Mouse (Mus musculus): ENCODE results near the gene Trim17. TPM values are rescaled to one million over a fixed set of nuclear protein-coding genes. Genes with fewer than 3 reads are reported as not detected.
A peak's percentile ranks its signal among the peaks of the same experiment; 100 is the strongest.

Gene Trim17
- 0.22 TPM for polyA plus RNA-seq (2012; fragmentation: generic; extraction: Trizol)
- long read RNA-seq, experiment 1, result 0 reads
- long read RNA-seq, experiment 2, result 0 reads

DNA sequence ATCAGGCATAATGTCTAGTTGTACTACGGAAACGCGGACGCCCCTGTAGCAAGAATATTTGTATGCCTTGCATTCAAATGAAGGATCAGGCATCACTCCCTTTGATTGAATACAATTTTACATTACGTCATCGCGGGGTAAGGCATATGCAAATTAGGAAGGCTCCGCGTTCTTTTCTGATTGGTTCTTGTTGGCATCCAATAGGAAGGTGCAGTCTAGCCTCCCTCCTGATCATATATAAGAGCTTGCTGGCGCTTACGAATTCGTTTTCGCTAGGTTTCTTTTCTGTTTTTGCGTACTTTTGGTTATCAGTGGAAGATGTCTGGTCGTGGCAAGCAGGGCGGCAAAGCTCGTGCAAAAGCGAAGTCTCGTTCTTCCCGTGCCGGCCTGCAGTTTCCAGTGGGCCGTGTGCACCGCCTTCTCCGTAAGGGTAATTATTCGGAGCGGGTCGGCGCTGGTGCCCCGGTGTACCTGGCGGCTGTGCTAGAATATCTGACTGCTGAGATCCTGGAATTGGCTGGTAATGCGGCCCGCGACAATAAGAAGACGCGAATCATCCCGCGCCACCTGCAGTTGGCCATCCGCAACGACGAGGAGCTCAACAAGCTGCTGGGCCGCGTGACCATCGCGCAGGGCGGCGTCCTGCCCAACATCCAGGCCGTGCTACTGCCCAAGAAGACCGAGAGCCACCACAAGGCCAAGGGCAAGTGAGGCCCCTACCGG is at the start of gene Trim17, which contains the start of gene Hist3h2a:
TSS of gene Trim17 (plus strand) at position 266 of the 723 bp plus-strand sequence.
TSS of gene Hist3h2a (plus strand) at position 266 of the 723 bp plus-strand sequence.
- Histone ChIP-seq H3K79me2 (ENCODE audit: control insufficient read depth, insufficient read depth) (peaks cover 29% of the 10 kb centered on the region), H3K27me3 (ENCODE audit: control insufficient read depth, insufficient read depth, insufficient read length) (peaks cover 4% of the 10 kb centered on the region), H3K4me3 (ENCODE audit: insufficient read depth, poor library complexity, severe bottlenecking) (peak within 1 kb of the TSS; percentile 57), H3K79me3 (ENCODE audit: low read depth) (peaks cover 17% of the 10 kb centered on the region), H3K36me3 (ENCODE audit: control insufficient read depth, insufficient read depth) (peaks cover 24% of the 10 kb centered on the region), H3ac (ENCODE audit: control insufficient read depth, insufficient read length, low read depth) (peak within 1 kb of the TSS; percentile 87)
- TF ChIP-seq MAX (IDR thresholded peaks at IDR 0.05) (peak; percentile 50), CTCF (IDR thresholded peaks at IDR 0.05; ENCODE audit: control insufficient read depth, insufficient read depth, insufficient read length) (peak; percentile 41), FOSL1 (IDR thresholded peaks at IDR 0.05; ENCODE audit: insufficient read depth, low read length, poor library complexity, severe bottlenecking) (no peak), MYOG (IDR thresholded peaks at IDR 0.05; ENCODE audit: control insufficient read depth, extremely low read depth, insufficient read length) (no peak), CEBPB (IDR thresholded peaks at IDR 0.05; ENCODE audit: low read depth) (peak; percentile 4), MYOD1 (IDR thresholded peaks at IDR 0.05; ENCODE audit: control insufficient read depth, insufficient read length, low read depth) (no peak), USF1 (IDR thresholded peaks at IDR 0.05; ENCODE audit: low read depth) (peak; percentile 59)

DNA sequence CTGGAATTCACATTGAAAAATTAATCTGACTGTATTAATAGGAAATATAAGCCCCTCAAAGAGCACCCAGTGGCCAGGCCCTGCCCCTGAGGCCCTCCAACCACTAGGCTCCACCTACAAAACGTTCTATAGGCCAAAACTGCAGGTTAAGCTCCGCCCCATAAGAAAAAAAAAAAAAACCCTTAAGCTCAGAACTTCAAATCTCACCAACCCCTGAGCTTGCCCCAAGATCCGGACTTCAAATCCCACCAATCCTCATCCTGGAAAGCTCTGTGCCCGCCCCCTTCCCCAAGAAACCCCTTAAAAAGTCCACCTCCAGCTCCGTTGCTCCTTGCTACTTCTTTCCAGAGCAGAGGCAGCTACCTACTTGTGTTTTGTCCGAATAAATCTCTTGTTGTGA is 49.6 kb upstream of the Trim17 start:
- Histone ChIP-seq H3K36me3 (ENCODE audit: control insufficient read depth, insufficient read depth) (peaks cover 7% of the 10 kb centered on the region), H3ac (ENCODE audit: control insufficient read depth, insufficient read length, low read depth) (no peak overlapping the region), H3K79me2 (ENCODE audit: control insufficient read depth, insufficient read depth) (peaks cover 14% of the 10 kb centered on the region), H3K27me3 (ENCODE audit: control insufficient read depth, insufficient read depth, insufficient read length) (no peaks in the 10 kb centered on the region), H3K79me3 (ENCODE audit: low read depth) (no peaks in the 10 kb centered on the region), H3K4me3 (ENCODE audit: insufficient read depth, poor library complexity, severe bottlenecking) (no peak overlapping the region)
- TF ChIP-seq CEBPB (IDR thresholded peaks at IDR 0.05; ENCODE audit: low read depth) (no peak), MAX (IDR thresholded peaks at IDR 0.05) (no peak), MYOG (IDR thresholded peaks at IDR 0.05; ENCODE audit: control insufficient read depth, extremely low read depth, insufficient read length) (no peak), FOSL1 (IDR thresholded peaks at IDR 0.05; ENCODE audit: insufficient read depth, low read length, poor library complexity, severe bottlenecking) (no peak), CTCF (IDR thresholded peaks at IDR 0.05; ENCODE audit: control insufficient read depth, insufficient read depth, insufficient read length) (no peak)

DNA sequence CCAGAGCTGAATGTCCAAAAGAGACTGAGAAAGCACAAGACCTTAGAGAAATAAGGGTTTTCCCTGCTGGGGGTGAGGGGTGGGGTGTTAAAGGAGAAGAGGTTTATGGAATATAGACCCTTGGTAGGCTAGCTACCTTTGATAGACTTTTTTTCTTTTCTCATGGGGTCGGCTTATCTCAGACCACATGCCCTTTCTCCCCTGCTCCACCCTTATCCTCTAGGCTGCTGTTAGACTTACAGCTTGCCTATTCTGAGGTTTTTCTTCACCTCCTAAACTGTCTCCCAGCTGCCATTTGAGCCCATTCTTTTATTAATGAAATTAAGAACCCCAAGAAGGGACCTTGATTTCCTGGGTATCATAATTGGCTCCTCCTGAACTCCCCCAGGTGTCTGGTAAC is 40.7 kb upstream of the Trim17 start:
- H3K36me3 ChIP-seq (ENCODE audit: control insufficient read depth, insufficient read depth), result no peaks in the 10 kb centered on the region
- no peak overlapping the region for H3ac ChIP-seq (ENCODE audit: control insufficient read depth, insufficient read length, low read depth)
- H3K79me3 ChIP-seq (ENCODE audit: low read depth), result no peaks in the 10 kb centered on the region
- TF ChIP-seq MYOG (IDR thresholded peaks at IDR 0.05; ENCODE audit: control insufficient read depth, extremely low read depth, insufficient read length), result no peak
- TF ChIP-seq CTCF (IDR thresholded peaks at IDR 0.05; ENCODE audit: control insufficient read depth, insufficient read depth, insufficient read length), result no peak
- no peak for TF ChIP-seq MAX (IDR thresholded peaks at IDR 0.05)
- TF ChIP-seq FOSL1 (IDR thresholded peaks at IDR 0.05; ENCODE audit: insufficient read depth, low read length, poor library complexity, severe bottlenecking), result no peak
- TF ChIP-seq USF1 (IDR thresholded peaks at IDR 0.05; ENCODE audit: low read depth), result no peak
- TF ChIP-seq MYOD1 (IDR thresholded peaks at IDR 0.05; ENCODE audit: control insufficient read depth, insufficient read length, low read depth), result no peak
- TF ChIP-seq CEBPB (IDR thresholded peaks at IDR 0.05; ENCODE audit: low read depth), result no peak
- no peak overlapping the region for H3K4me3 ChIP-seq (ENCODE audit: insufficient read depth, poor library complexity, severe bottlenecking)
- no peaks in the 10 kb centered on the region for H3K79me2 ChIP-seq (ENCODE audit: control insufficient read depth, insufficient read depth)
- H3K27me3 ChIP-seq (ENCODE audit: control insufficient read depth, insufficient read depth, insufficient read length), result peaks cover 1% of the 10 kb centered on the region

DNA sequence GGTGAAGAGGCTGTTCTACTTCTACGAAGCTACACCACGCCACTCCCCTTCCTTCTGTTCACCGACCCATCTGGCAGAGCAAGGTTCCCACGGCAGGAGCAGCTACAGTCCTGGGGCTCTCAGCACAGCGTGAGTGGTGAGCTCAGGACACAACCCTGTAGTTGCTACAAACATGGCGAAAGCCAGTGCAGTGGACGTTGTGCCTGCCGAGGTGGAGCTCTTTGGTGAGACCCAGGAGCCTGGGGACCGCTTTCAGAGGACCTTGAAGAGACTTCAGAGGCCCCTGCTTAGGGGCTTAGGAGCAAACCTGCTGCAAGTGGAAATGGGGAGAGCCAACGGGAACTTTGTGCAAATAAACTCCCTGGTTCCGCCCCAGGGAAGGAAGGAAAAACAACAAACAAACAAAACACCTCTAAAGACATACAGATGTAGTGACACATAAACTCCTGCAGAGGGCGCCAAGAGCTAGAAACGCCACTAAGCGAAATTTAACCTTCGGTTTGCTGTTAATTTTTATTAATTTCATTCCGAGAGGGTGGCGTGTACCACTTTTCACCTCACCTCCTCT is 39.9 kb upstream of the Trim17 start:
- TF ChIP-seq MYOG (IDR thresholded peaks at IDR 0.05; ENCODE audit: control insufficient read depth, extremely low read depth, insufficient read length) (no peak), MYOD1 (IDR thresholded peaks at IDR 0.05; ENCODE audit: control insufficient read depth, insufficient read length, low read depth) (no peak), USF1 (IDR thresholded peaks at IDR 0.05; ENCODE audit: low read depth) (no peak), FOSL1 (IDR thresholded peaks at IDR 0.05; ENCODE audit: insufficient read depth, low read length, poor library complexity, severe bottlenecking) (no peak), CTCF (IDR thresholded peaks at IDR 0.05; ENCODE audit: control insufficient read depth, insufficient read depth, insufficient read length) (peak; percentile 15), CEBPB (IDR thresholded peaks at IDR 0.05; ENCODE audit: low read depth) (no peak), MAX (IDR thresholded peaks at IDR 0.05) (no peak)
- Histone ChIP-seq H3ac (ENCODE audit: control insufficient read depth, insufficient read length, low read depth) (no peak overlapping the region), H3K36me3 (ENCODE audit: control insufficient read depth, insufficient read depth) (no peaks in the 10 kb centered on the region), H3K4me3 (ENCODE audit: insufficient read depth, poor library complexity, severe bottlenecking) (no peak overlapping the region), H3K27me3 (ENCODE audit: control insufficient read depth, insufficient read depth, insufficient read length) (peaks cover 7% of the 10 kb centered on the region), H3K79me3 (ENCODE audit: low read depth) (no peaks in the 10 kb centered on the region), H3K79me2 (ENCODE audit: control insufficient read depth, insufficient read depth) (no peaks in the 10 kb centered on the region)

DNA sequence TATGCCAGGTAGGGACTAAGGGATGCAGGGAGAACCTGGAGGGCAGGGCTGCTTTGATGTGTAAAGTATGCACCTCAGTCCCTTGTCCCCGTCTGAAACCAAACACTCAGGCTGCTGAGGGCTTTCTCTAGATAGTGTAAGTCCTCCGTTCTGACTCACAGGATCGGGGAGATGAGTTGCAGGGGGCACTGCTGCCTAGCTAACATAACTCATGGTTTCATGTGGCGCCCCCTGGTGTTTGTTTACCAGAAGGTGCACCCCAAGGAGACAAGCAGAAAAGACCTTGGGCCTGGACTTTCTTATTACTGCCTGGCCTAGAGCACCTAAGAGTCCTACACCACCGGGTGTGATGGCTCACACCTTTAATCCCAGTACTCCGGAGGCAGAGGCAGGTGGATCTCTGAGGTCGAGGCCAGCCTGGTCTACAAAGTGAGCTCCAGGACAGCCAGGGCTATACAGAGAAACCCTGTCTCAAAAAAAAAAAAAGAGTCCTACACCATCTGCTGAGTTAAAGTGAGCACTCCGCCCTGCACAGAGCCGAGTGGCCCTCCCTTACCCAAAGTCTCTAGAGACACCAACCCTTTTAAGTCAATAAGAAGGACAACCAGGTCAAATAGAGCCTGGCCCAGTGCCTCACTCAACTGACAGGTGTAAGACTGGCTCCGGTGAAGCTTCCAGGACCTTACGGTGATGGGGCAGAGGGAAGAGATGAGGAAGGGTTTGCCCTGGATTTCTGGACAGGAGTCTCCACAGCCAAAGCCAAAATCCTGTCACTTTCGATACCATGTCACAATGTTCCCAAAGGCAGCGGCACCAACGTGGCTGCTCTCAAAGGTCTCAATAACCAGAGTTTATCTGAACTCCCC is 37.4 kb upstream of the Trim17 start:
- H3K79me2 ChIP-seq (ENCODE audit: control insufficient read depth, insufficient read depth), result no peaks in the 10 kb centered on the region
- no peak overlapping the region for H3K4me3 ChIP-seq (ENCODE audit: insufficient read depth, poor library complexity, severe bottlenecking)
- peaks cover 23% of the 10 kb centered on the region for H3K27me3 ChIP-seq (ENCODE audit: control insufficient read depth, insufficient read depth, insufficient read length)
- H3ac ChIP-seq (ENCODE audit: control insufficient read depth, insufficient read length, low read depth), result no peak overlapping the region
- H3K79me3 ChIP-seq (ENCODE audit: low read depth), result no peaks in the 10 kb centered on the region
- no peak for TF ChIP-seq CTCF (IDR thresholded peaks at IDR 0.05; ENCODE audit: control insufficient read depth, insufficient read depth, insufficient read length)
- TF ChIP-seq FOSL1 (IDR thresholded peaks at IDR 0.05; ENCODE audit: insufficient read depth, low read length, poor library complexity, severe bottlenecking), result no peak
- no peak for TF ChIP-seq USF1 (IDR thresholded peaks at IDR 0.05; ENCODE audit: low read depth)
- no peak for TF ChIP-seq CEBPB (IDR thresholded peaks at IDR 0.05; ENCODE audit: low read depth)
- no peak for TF ChIP-seq MAX (IDR thresholded peaks at IDR 0.05)
- TF ChIP-seq MYOD1 (IDR thresholded peaks at IDR 0.05; ENCODE audit: control insufficient read depth, insufficient read length, low read depth), result no peak
- H3K36me3 ChIP-seq (ENCODE audit: control insufficient read depth, insufficient read depth), result no peaks in the 10 kb centered on the region

Data from C2C12 (cell line).